Mouse (Mus musculus) left cerebral cortex, postnatal 10 days (tissue): Measurements from ENCODE around the gene Slc9a5. TPM values are rescaled to one million over a fixed set of nuclear protein-coding genes. Genes with fewer than 3 reads are reported as not detected.

Experiments
- DNase-seq, 2 experiments: peaks; one replicate each; pipeline ENCODE4 v3.0.0; 2021 to 2022; ENCODE audit warnings: low spot score in 2 of 2, mixed read lengths in 1 of 2; ENCODE audit errors: extremely low spot score in 1 of 2
- intact Hi-C: fragments of 180-260 bp; cut with DNase I; formaldehyde crosslinking; loops from one replicate; pipeline ENCODE4 v1.15.1; 2025
- total RNA-seq, 2 experiments: library from RNA; stranded (reverse); gene quantifications; 2 replicates each; pipeline ENCODE4 v1.2.3; 2021

Slc9a5 gene
- total RNA-seq, 2 experiments from 2014 or later = 25.7 to 27.7 TPM

DNA sequence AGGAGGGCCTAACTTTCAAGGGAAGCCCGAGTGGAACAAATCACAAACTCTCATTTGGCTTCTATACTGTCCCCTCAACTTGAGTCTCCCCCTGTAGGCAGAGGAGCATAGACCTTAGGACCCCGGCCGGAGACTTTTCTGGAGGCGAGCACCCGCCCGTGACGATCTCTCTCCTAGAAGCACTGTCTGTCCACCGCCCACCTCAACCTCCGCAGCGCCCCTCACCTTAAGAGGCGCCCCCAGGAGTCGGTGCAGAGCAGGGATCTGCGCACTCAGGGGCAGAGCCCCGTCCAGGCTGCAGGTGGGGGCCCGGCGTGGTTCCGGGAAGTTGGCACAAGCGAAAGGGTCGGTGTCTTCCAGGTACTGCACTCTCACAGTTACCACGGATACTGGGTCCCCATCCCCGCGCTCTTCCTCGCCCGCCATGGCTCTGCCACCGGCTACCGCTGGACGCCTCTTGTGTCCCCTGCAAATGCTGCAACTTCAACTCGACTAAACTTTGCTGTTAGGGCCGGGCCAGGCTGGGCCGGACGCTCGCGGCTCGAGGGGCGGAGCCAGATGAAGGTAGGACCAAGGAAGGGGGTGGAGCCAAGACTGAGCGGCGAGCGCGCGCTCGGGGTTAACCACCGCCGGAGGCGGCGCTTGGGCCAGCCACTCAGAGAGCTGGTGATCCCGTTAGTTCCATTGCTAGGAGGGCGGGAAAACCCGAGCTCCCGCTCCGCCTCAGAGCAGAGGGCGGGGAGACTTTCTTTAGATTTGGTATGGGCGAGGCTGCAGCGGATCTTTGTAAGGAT is 1.0 kb upstream of the Slc9a5 start, which contains the start of gene Fhod1:
Gene Fhod1 (minus strand): TSS at position 526 of the 794 bp plus-strand sequence.
- DNase-seq = peak; percentile 85 to 97
- intact Hi-C loops = no loop called here

DNA sequence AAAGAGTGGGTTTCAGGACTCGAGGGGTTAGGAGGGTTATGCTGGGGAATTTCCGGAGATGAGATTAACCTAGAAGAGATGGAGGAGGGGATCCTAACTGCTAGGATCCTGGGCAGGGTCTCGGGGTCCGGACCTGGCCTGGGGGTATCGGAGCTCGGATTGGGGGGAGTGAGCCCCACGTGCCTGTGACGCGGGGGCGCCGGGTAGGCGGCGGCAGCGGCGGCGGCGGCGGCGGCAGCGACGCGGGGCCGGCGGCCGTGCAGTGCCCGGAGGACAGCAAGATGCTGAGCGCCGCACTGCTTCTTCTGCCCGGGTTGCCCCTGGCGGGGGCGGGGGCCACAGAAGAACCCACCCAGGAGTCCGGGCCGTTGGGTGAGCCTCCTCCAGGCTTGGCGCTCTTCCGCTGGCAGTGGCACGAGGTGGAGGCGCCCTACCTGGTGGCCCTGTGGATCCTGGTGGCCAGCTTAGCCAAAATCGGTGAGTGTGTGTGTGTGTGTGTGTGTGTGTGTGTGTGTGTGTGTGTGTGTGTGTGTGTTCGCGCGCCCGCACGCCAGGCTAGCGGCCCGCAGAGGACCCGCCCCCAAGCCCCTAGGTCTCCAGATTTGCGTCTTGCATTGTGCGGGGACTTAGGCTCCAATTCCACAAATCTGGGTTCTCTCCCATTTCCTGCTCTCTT is 591 bp downstream of the Slc9a5 start:
- DNase-seq = peak in 1 of 2 experiments; percentile 70
- intact Hi-C loops = no loop called here

DNA sequence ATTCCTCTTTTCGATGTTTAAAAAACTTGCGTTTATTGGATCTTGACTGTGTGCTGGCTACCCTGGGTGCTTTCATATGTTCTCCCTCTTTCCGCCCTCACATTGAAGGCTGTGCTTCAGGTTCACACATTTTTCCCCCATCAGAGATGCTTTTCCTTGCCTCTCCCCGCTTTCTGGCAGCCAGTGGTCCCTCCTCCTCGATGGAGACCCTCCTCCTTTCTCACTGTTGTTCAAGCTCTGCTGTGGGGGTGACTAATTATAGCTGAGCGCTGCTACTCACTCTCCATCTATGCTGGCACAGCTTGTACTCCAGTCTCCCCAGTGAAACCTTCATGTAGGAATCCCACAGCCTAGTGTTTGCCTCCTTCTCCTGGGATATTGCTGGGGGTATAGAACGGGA is 1.5 kb downstream of the Slc9a5 start:
- intact Hi-C loops = no loop called here

DNA sequence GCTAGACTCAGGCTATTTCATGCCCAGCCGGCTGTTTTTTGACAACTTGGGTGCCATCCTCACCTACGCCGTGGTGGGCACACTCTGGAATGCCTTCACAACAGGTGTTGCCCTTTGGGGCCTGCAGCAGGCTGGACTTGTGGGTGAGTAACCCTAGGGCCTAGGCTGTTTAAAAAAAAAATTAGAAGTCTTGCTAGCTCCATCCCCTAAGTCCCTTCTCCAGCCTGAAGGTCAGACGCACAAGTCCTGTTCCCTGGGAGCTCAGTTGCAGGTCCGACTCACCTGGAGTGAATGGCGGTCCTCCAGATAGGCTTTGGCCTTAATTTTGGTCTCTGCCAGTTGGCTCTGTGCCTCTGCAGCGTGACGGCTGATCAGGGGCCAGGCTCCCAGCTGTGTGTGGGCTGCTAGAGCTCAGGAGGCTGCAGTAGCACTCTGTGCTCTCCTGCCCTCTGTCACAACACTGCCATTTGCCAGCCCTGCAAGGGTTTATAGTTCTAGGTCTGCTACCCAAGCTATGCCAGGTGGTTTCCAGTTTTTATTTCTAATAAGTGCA is 5.0 kb downstream of the Slc9a5 start:
- DNase-seq = no peak
- intact Hi-C loops = no loop called here

More for the DNA sequence above, 1.5 kb downstream of the Slc9a5 start:
- DNase-seq = no peak

DNA sequence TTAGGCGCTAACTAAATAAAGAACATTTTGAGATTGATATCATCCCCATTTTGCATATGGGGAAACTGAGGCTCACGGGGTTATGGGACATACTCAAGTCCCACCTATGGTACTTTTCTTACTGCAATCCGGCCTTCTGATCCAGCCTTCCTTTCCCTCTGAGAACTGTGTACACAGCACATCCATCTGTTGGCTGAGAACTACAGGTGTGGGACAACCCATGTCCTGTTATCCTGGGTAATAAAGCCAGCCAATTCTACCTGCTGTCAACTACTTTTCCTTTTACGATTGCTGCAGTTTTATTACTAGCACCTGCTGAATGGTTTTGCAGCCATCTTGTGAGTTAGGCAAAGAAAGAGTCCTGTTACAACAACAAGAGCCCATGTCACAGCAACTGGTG is 5.9 kb downstream of the Slc9a5 start:
- intact Hi-C loops = no loop called here
- DNase-seq = no peak

DNA sequence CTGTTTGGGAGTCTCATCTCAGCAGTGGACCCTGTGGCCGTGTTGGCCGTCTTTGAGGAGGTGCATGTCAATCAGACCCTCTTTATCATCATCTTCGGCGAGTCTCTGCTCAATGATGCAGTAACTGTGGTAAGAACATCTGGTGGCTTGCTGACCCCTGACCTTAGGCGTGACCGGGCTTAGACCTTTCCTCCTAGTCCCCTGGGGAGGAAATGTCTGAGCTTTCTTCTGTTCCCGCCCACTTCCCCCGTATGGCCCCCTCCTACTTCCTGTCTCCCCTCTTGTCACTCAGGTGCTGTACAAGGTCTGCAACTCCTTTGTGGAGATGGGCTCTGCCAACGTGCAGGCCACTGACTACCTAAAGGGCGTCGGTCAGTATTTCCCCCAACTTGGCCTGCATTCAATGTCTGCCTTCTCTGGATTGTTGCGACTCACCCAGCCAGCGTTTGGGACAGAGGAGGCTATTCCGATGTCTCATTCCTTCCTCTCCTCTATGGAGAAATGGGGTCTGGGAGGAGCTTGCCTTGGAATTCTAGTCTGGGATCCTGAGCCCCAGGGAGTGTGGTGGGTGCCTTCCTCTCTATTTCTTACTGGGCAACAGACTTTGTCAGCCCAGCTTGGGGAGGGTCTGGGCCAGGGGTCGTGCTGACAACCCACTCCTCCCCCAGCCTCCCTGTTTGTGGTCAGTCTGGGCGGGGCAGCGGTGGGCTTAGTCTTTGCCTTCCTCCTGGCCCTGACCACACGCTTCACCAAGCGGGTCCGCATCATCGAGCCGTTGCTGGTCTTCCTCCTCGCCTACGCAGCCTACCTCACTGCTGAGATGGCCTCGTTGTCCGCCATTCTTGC is 6.8 kb downstream of the Slc9a5 start:
- peak in 1 of 2 experiments; percentile 73 for DNase-seq
- intact Hi-C loops = loop anchor here (5.0 kb wide), 1 partner anchor 42 kb away; no protein-coding TSS in a partner anchor

DNA sequence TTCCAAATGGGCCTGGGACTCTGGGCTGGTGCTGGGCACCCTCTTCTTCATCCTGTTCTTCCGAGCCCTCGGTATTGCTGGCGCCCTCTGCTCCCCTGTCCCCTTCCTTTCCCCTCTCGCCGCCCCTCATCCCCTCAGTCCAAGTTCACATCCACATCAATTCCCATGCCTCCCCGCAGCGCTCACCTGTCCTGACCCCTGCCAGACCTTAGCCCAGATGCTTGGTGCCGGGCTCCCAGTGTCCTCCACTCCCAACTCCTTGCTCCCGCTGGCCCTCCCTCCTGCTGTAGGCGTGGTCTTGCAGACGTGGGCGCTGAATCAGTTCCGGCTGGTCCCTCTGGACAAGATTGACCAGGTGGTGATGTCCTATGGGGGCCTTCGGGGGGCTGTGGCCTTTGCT is 8.0 kb downstream of the Slc9a5 start:
- no peak for DNase-seq
- intact Hi-C loops = loop anchor here (5.0 kb wide), 1 partner anchor 41 kb away; no protein-coding TSS in a partner anchor

DNA sequence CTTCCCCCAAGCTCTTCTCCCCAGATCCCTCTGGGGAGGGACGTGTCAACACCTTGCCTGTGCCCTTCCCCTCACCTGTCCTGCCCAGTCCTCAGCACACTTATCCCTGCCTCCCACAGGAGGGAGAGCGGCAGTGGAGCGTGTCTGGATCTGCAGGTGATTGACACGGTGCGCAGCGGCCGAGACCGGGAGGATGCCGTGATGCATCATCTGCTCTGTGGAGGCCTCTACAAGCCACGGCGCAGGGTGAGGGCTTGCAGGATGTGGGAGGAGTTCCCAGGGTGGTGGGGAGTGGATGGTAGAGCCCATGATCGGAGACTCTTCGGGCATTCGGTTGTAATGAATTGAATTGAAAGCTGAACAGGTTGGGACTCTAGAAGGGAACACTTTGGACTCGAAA is 10.6 kb downstream of the Slc9a5 start:
- DNase-seq = no peak
- intact Hi-C loops = loop anchor here (5.0 kb wide), 1 partner anchor 38 kb away; no protein-coding TSS in a partner anchor

DNA sequence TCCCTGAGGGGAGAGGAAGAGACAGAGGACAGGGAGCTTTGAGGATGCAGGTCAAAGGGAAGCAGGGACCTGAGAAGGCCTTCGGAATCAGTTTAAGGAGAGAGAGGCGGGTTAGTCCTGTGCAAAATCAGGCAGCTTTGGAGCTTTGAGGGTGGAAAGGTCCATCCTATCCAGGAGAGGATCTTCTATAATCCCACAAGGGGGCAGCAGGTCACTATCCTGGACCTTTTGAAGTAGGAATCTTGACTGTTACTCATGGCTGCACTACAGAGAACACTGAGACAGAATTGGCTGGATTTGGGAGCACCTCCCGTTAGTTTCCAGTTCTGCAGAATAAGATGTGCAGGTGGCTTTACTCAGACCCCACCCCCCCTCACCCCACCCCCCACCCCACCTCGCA is 11.0 kb downstream of the Slc9a5 start:
- intact Hi-C loops = loop anchor here (5.0 kb wide), 1 partner anchor 38 kb away; no protein-coding TSS in a partner anchor
- no peak for DNase-seq

DNA sequence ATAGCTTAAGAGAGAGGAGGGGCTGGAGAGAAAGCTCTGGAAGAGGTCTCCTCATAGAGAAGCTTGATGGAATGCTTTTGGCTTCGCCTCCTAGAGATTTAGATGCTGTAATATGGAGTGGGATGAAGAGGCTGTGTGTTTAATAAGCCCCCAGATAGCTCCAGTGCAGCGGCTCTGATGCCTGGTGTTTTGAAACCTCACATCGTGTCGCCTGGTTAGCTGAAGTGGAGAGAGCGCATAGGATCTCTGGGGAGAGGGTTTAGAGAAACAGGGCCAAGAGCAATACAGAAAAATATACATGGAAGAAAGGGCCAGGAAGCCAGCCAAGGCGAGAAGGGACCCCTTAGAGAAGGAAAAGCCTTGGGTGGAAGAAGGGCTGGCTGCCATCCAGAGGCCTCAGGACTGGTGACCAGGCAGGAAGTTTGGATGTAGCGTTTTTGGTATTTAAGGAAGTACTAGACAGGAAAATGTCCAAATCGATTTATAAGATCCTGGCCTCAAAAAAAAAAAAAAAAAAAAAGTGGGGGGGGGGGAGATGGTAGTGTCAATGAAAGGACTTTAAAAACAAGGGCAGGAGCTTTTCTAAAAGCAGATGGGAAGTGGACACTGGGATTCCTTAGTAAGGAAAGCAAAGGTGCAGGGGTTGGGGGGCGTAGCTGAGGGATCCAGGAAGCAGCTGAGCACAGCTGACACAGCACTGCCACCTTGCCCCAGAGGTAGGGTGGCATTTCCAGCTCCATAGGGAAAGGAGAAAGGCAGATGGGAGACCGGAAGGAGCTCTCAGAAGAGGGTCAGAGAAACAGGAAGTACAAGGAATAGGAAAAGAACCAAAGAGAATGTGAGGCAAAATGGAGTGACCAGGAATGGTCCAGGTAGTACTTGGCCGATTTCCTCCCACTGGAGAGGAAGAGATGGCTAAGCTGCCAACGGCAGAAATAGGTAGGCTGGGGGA is 13.4 kb downstream of the Slc9a5 start:
- intact Hi-C loops = no loop called here
- DNase-seq = peak in 1 of 2 experiments; percentile 75

DNA sequence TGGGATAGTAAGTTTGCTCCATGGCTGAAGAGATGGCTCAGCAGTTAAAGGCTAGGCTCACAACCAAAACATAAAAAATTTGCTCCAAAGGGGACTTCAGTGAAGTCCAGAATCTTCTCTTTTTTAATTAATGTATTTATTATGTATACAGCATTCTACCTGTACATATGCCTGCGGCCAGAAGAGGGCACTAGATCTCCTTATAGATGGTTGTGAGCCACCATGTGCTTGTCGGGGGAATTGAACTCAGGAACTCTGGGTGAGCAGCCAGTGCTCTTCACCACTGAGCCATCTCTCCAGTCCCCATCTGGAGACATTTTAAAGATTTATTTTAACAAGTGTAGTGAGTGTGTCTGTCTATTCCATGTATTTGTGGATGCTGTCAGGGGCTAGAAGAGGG is 18.5 kb downstream of the Slc9a5 start:
- no peak for DNase-seq
- intact Hi-C loops = no loop called here

DNA sequence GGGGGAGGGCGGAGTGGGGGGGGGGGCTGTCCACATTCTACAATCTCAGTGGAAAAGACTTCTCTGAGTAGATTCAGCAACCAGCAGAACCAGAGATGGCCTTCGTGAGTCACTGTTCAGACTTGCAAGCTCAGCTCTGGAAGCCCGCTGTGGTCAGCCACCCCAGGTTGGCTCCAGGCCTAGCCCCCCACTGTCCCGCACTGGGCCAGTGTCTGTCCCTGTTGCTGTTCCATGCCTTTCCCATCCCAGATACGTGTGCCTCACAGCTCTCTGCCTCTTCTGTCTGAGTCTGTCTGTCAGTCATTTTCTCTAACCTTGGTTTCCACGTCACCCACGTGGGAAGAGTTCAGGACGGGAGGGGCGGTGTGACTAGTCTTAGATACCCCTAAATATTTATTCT is 23.8 kb downstream of the Slc9a5 start:
- DNase-seq = no peak
- intact Hi-C loops = no loop called here

DNA sequence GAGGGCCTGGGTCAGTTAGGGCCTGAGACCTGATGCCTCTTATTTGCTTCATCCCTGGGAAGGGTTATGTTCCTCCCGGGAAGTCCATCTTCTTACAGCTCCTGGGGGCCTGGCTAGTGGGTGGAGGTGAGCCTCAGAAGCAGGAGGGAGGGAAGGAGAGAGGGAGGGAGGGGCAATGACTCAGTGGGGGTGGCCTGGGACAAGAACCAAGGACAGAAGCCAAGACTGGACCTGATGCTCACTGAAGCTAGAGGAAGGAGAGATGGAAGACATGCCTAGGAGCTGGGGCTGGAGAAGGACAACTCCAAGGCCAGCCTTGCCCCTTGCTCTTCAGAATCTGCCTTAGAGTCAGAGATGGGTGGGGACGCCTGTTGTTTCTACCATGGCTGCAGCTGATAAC is 24.4 kb downstream of the Slc9a5 start, which contains the start of gene Plekhg4:
Gene Plekhg4 (plus strand): TSS at position 243 of the 400 bp plus-strand sequence.
- no peak for DNase-seq
- intact Hi-C loops = no loop called here

DNA sequence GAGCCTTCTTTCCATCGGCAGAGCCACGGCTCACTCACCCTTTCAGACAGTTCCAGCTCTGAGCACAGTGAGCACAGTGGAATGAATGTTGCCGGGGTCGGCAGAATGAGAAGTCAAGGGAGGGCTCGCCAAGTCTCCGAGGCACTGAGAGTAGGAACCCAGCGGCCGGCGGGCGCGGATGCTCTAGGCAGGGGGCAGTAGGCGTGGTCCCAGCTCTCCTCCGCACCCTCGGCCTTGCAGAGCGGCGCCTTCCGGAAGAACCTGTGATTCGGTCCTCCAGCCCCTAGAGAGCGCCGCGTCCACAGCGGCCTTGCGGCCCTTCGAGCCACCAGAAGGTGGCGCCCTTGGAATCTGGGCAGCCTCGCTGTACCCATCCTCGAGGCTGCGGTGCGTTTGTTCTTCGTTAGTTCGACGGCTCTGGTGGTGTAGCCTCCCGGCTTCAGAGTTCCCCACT is 25.9 kb downstream of the Slc9a5 start:
- intact Hi-C loops = no loop called here

DNA sequence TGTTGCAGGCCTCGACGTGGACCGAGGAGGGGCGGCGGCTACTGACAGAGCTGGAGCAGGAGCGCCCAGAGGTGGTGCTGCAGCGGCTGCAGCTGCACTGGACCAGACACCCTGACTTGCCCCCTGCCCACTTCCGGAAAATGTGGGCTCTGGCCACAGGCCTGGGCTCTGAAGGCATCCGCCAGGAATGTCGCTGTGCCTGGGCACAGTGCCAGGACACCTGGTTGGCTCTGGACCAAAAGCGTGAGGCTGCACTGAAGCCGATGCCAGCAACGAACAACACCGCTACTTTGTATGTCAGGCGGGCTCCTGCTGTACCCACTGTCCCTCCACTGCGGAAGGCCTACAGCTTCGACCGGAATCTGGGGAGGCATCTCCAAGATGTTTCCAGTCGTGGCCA is 30.0 kb downstream of the Slc9a5 start:
- DNase-seq = peak; percentile 49 to 78
- intact Hi-C loops = no loop called here

More for the DNA sequence above, 25.9 kb downstream of the Slc9a5 start:
- DNase-seq = peak in 1 of 2 experiments; percentile 80

DNA sequence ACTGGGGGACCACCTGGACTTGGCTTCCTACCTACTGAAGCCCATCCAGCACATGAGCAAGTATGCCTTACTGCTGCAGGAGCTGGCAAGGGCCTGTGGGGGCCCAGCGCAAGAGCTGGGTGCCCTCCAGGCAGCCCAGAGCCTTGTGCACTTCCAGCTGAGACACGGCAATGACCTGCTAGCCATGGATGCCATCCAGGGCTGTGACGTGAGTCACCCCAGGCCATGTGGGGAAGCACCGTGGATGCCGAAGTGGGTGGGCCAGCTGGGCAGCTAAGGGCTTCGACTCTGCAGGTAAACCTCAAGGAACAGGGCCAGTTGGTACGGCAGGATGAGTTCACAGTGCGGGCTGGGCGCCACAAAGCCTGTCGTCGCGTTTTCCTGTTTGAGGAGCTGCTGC is 31.7 kb downstream of the Slc9a5 start:
- intact Hi-C loops = no loop called here
- DNase-seq = no peak

DNA sequence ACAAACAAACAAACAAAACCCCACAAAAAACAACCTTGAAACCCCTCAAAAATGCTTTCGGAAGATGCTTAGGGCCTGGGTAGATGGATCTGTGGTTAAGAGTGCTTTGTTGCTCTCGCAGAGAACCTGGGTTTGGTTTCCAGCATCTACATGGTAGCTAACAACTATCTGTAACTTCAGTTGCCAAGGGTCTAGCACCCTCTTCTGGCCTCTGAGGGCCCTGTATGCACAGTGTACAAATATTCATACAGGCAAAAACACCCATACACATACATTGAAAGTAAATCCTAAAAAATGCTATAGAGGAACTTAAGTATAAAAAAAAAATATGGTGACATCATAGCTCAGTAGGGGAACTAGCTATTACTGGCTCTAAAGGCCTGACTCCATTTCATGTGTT is 35.4 kb downstream of the Slc9a5 start:
- intact Hi-C loops = no loop called here
- DNase-seq = no peak

DNA sequence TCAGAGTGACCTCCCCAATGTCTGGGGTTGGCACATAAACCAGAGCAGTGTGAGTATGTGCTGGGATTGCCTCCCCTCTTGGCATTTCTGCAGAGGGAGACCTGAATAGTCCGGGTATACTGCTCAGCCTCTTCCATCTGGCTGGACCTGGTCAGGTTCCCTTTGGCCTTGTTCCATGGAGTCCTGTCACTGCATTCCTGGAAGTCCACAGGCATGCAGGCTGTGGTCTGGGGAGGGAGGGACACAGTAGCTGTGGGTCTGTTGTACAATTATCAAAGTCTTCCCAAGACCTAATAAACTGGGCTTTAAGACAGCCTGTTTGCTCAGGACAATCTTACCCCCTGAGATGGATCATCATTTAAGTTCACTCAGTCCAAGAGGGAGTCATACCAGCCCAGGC is 38.5 kb downstream of the Slc9a5 start:
- intact Hi-C loops = no loop called here
- DNase-seq = no peak
